Mouse (Mus musculus): ENCODE data around the gene Spsb1.
A peak's percentile ranks its signal among the peaks of the same experiment; 100 is the strongest.

Gene Spsb1

GRCm38 (mm10) chr4:149954893-149955439 lies at the start of gene Spsb1:
Gene Spsb1 (minus strand): TSS chr4:149955043.
- DNase-seq (ENCODE audit: low spot score) = peak; percentile 98

- DNase-seq (ENCODE audit: low spot score) = no peak
Observed at GRCm38 (mm10) chr4:150003641-150004040, 48.8 kb upstream of the Spsb1 start.

GRCm38 (mm10) chr4:150003021-150003580 lies 48.3 kb upstream of the Spsb1 start:
- DNase-seq (ENCODE audit: low spot score) = peak; percentile 82

- no peak for DNase-seq (ENCODE audit: low spot score)
Observed at GRCm38 (mm10) chr4:150002021-150002528, 47.2 kb upstream of the Spsb1 start.

GRCm38 (mm10) chr4:150001221-150001860 lies 46.5 kb upstream of the Spsb1 start:
- peak; percentile 38 for DNase-seq (ENCODE audit: low spot score)

- no peak for DNase-seq (ENCODE audit: low spot score)
Observed at GRCm38 (mm10) chr4:149999931-150000555, 45.2 kb upstream of the Spsb1 start.

GRCm38 (mm10) chr4:149999510-149999900 lies 44.7 kb upstream of the Spsb1 start:
- no peak for DNase-seq (ENCODE audit: low spot score)

GRCm38 (mm10) chr4:149998786-149999509 lies 44.1 kb upstream of the Spsb1 start:
- no peak for DNase-seq (ENCODE audit: low spot score)

GRCm38 (mm10) chr4:149997999-149998398 lies 43.2 kb upstream of the Spsb1 start:
- DNase-seq (ENCODE audit: low spot score) = no peak

GRCm38 (mm10) chr4:149996440-149996839 lies 41.6 kb upstream of the Spsb1 start:
- DNase-seq (ENCODE audit: low spot score) = peak; percentile 40

- DNase-seq (ENCODE audit: low spot score) = no peak
Observed at GRCm38 (mm10) chr4:149995911-149996310, 41.1 kb upstream of the Spsb1 start.

GRCm38 (mm10) chr4:149994218-149994617 lies 39.4 kb upstream of the Spsb1 start:
- no peak for DNase-seq (ENCODE audit: low spot score)

- DNase-seq (ENCODE audit: low spot score) = no peak
Observed at GRCm38 (mm10) chr4:149992670-149993032, 37.8 kb upstream of the Spsb1 start.

GRCm38 (mm10) chr4:149991755-149992669 lies 37.2 kb upstream of the Spsb1 start:
- DNase-seq (ENCODE audit: low spot score) = no peak

GRCm38 (mm10) chr4:149990954-149991633 lies 36.3 kb upstream of the Spsb1 start:
- DNase-seq (ENCODE audit: low spot score) = no peak

- no peak for DNase-seq (ENCODE audit: low spot score)
Observed at GRCm38 (mm10) chr4:149990212-149990953, 35.5 kb upstream of the Spsb1 start.

- DNase-seq (ENCODE audit: low spot score) = peak; percentile 92
Observed at GRCm38 (mm10) chr4:149988931-149989556, 34.2 kb upstream of the Spsb1 start.

- no peak for DNase-seq (ENCODE audit: low spot score)
Observed at GRCm38 (mm10) chr4:149988301-149988700, 33.5 kb upstream of the Spsb1 start.

- no peak for DNase-seq (ENCODE audit: low spot score)
Observed at GRCm38 (mm10) chr4:149986671-149987417, 32.0 kb upstream of the Spsb1 start.

Measured in lung, postnatal 25 days (tissue).